Mouse (Mus musculus) embryonic facial prominence, embryonic 14.5 days (tissue): Measurements from ENCODE around the gene Ppp1r1c. TPM values are rescaled to one million over a fixed set of nuclear protein-coding genes. Genes with fewer than 3 reads are reported as not detected.
A peak's percentile ranks its signal among the peaks of the same experiment; 100 is the strongest.

Source experiments
- ATAC-seq: fragments of 200-750 bp; cut with Nextera tagmentation; 2 replicates; pipeline ENCODE4 v1.8.0; 2017; ENCODE audit warnings: low read depth, moderate number of reproducible peaks, moderate TSS enrichment
- DNase-seq: peaks from one replicate; pipeline ENCODE4 v3.0.0-alpha.2; 2015; ENCODE audit warnings: low spot score
- H3K27ac ChIP-seq: fragments of 300-500 bp; sonication (generic); replicated peaks from 2 replicates; pipeline ENCODE4 v1.5.1; 2014; ENCODE audit warnings: low read depth, mild to moderate bottlenecking, low read length, moderate library complexity
- H3K27me3 ChIP-seq: fragments of 300-500 bp; sonication (generic); replicated peaks from 2 replicates; pipeline ENCODE4 v1.6.1; 2014; ENCODE audit warnings: low read length; ENCODE audit not compliant: control insufficient read depth, insufficient read depth
- H3K36me3 ChIP-seq: fragments of 300-500 bp; sonication (generic); 2 replicates; pipeline ENCODE4 v1.6.1; 2014; ENCODE audit warnings: low read length, mixed read lengths; ENCODE audit not compliant: control insufficient read depth, insufficient read depth
- H3K4me1 ChIP-seq: fragments of 300-500 bp; sonication (generic); 2 replicates; pipeline ENCODE4 v1.6.1; 2014; ENCODE audit warnings: antibody characterized with exemption, low read length; ENCODE audit not compliant: control insufficient read depth, insufficient read depth
- H3K4me2 ChIP-seq: fragments of 300-500 bp; sonication (generic); 2 replicates; pipeline ENCODE4 v1.6.1; 2014; ENCODE audit warnings: low read depth, mild to moderate bottlenecking, low read length, moderate library complexity, mixed read lengths
- H3K4me3 ChIP-seq: fragments of 300-500 bp; sonication (generic); 2 replicates; pipeline ENCODE4 v1.5.1; 2014; ENCODE audit warnings: low read depth, mild to moderate bottlenecking, low read length
- H3K9ac ChIP-seq: fragments of 300-500 bp; sonication (generic); 2 replicates; pipeline ENCODE4 v1.6.1; 2014; ENCODE audit warnings: low read depth, mild to moderate bottlenecking, low read length, moderate library complexity, mixed read lengths
- H3K9me3 ChIP-seq: fragments of 300-500 bp; sonication (generic); 2 replicates; pipeline ENCODE4 v1.6.1; 2016; ENCODE audit warnings: low read length; ENCODE audit not compliant: control insufficient read depth
- WGBS: fragments of 180-500 bp; shearing (Covaris S2); extraction: QIAGEN DNeasy Blood & Tissue Kit; methylation state at CpG from one replicate; pipeline ENCODE4 v1.1.7; 2014; 5-methylcytosine and 5-hydroxymethylcytosine counted together
- polyA plus RNA-seq: library from polyadenylated mRNA; unstranded; fragments of >200 nt; fragmentation: Nextera tagmentation; extraction: Ambion mirVana; gene quantifications from 2 replicates; pipeline ENCODE4 v1.2.1, GENCODE M21; 2014

Gene Ppp1r1c
- polyA plus RNA-seq, 1 experiment from 2014 or later, result 11.5 TPM

DNA sequence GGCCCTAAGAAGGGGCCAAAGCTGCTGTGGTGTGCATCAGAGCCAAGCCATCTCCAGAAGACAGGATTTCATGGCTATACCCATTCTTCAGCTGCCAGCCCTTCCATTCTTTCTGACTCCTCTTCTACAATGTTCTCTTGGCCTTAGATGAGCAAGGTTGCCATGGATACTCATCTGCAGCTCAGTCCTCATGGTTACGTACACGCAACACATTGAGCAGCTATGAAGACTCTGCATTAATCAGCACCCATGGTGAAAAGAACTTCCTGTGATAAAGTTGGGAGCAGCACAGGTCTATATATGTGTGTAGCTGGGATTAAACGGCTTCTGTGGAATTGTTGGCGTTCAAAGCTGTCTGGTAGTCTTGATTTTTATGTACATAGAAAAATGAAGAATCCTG, 24.3 kb upstream of the Ppp1r1c start:
- Histone ChIP-seq H3K36me3 (no peaks in the 10 kb centered on the region), H3K9me3 (no peaks in the 10 kb centered on the region), H3K27ac (no peak overlapping the region), H3K4me1 (no peaks in the 10 kb centered on the region), H3K4me3 (no peak overlapping the region), H3K9ac (no peak overlapping the region), H3K4me2 (no peak overlapping the region), H3K27me3 (no peaks in the 10 kb centered on the region)
- ATAC-seq (no peak), DNase-seq (no peak)
- 92% methylated on average over 4 of the region's 4 CpGs for WGBS

DNA sequence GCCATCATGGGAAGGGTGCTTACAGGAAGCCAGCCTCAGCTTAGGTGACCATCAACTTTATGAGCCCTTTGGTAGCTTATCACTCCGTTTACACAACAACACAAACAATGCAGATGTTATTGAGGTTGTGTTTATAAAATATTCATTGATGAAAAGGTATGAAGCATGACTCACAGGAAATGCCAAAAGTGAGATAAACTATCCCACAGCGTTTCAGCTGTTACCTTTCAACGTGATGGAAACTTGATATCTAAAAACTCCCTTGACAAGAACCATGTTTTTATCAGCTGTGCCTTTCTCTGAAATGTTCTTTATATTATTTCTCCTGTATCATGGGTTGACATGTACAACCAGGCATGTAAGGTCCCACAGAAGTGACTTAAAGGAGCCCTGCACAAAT, 16.7 kb upstream of the Ppp1r1c start:
- no peaks in the 10 kb centered on the region for H3K27me3 ChIP-seq
- no peak overlapping the region for H3K4me2 ChIP-seq
- no peak overlapping the region for H3K9ac ChIP-seq
- no peak overlapping the region for H3K4me3 ChIP-seq
- H3K9me3 ChIP-seq, result no peaks in the 10 kb centered on the region
- 44% methylated on average over 3 of the region's 3 CpGs for WGBS
- ATAC-seq (no peak), DNase-seq (no peak)
- no peaks in the 10 kb centered on the region for H3K4me1 ChIP-seq
- H3K27ac ChIP-seq, result no peak overlapping the region
- H3K36me3 ChIP-seq, result no peaks in the 10 kb centered on the region

DNA sequence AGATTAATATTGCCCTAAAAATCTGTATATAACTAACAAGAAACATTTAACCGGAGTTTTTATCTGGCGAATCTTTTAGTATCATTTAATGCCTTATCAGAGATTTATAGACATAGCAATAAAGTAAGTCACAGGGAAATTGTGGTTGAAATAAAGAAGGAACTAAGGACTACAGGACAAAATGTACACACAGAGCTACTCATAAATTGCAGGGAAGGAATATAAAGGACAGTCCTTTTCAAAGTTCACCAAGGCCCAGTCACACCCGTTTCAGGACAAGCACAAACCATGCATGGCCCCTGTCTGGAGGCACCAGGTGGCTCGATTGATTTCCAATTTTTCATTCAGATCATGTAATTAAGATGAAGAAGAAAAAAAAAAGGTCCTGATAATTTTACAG, 12.4 kb upstream of the Ppp1r1c start:
- Histone ChIP-seq H3K27me3 (no peaks in the 10 kb centered on the region), H3K4me1 (no peaks in the 10 kb centered on the region), H3K27ac (no peak overlapping the region), H3K9me3 (no peaks in the 10 kb centered on the region), H3K4me3 (no peak overlapping the region), H3K36me3 (no peaks in the 10 kb centered on the region), H3K9ac (no peak overlapping the region), H3K4me2 (no peak overlapping the region)
- ATAC-seq, result no peak
- no peak for DNase-seq
- WGBS, result 90% methylated on average over 4 of the region's 4 CpGs

DNA sequence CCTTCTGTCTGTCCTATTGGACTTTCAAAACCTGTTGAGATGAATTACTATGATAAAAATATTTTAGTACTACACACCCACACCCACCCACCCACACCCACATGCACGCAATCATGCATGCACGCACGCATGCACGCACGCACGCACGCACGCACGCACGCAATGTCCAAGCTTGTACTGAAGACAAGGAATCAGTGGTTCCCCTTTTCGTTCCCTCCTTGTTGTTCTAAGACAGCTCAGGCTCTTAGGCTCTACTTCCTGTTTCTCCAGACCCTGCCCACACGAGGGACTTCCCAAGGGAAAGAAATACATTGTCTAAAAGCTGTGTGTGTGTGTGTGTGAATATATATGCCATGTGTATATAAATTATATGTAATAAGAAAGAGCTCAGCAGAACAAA, 11.6 kb upstream of the Ppp1r1c start:
- Histone ChIP-seq H3K9me3 (no peaks in the 10 kb centered on the region), H3K4me1 (no peaks in the 10 kb centered on the region), H3K27ac (no peak overlapping the region), H3K4me2 (no peak overlapping the region), H3K4me3 (no peak overlapping the region), H3K9ac (no peak overlapping the region), H3K36me3 (no peaks in the 10 kb centered on the region), H3K27me3 (no peaks in the 10 kb centered on the region)
- 86% methylated on average over 12 of the region's 12 CpGs for WGBS
- ATAC-seq, result no peak
- no peak for DNase-seq

DNA sequence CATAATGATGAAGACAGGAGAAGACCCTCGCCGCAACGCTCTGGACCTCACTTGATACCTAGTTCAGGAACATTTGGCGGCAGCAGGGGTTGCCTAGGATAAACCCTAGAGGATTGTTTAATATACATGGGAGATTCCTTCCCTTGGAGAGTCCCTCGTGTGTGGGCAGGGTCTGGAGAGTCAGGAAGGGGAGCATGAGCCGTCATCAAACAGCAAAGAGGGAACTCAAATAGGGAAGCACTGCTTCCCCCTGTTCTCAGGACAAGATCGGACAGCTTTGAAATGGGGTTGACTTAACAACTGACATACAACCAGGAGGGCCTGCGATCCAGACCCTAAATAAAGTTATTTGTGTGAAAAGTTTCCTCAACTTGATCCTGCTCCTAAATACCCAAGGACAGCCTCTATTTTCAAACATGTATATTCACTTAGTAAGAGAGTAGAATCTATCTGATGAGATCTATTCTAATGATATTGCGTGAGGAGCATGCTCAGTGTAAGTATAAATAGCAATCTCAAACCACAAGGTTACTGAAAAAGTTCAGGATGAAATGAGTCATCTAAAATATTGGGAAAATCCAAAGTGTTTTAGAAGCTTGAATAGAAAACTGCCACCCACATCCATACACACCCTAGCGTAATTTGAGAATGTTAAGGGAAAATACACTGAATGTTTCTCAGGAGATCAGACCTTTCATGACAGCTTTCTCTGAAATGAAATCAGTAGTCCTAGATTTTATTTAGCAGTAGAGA, 10.9 kb upstream of the Ppp1r1c start:
- no peak for DNase-seq
- no peaks in the 10 kb centered on the region for H3K4me1 ChIP-seq
- 85% methylated on average over 10 of the region's 10 CpGs for WGBS
- H3K27me3 ChIP-seq, result no peaks in the 10 kb centered on the region
- H3K9me3 ChIP-seq, result no peaks in the 10 kb centered on the region
- no peak for ATAC-seq
- H3K36me3 ChIP-seq, result no peaks in the 10 kb centered on the region
- H3K4me3 ChIP-seq, result no peak overlapping the region
- H3K27ac ChIP-seq, result no peak overlapping the region
- no peak overlapping the region for H3K9ac ChIP-seq
- no peak overlapping the region for H3K4me2 ChIP-seq

DNA sequence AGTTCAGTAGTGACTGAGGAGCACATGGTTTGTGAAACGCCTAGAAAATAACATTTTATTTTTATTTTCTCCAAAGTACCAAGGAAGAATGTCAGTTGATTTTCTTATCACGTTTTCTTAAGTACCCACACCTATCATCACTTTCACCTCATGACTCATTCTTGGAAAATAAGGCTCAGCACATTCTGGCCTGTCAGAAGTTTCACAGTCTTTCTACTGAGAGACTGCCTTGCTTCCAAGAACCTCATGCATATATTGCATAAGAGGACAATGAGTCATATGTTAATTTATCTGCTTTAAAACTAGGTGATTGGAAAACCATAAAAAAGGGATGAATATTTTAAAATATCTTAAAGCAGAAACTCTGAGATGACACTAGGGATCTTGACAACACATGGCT, 9.4 kb upstream of the Ppp1r1c start:
- H3K27me3 ChIP-seq, result no peaks in the 10 kb centered on the region
- peak; percentile 23 for DNase-seq
- no peaks in the 10 kb centered on the region for H3K4me1 ChIP-seq
- no peak overlapping the region for H3K9ac ChIP-seq
- no peak overlapping the region for H3K4me3 ChIP-seq
- no peak for ATAC-seq
- no peaks in the 10 kb centered on the region for H3K9me3 ChIP-seq
- no peak overlapping the region for H3K4me2 ChIP-seq
- 55% methylated on average over 2 of the region's 2 CpGs for WGBS
- no peaks in the 10 kb centered on the region for H3K36me3 ChIP-seq
- no peak overlapping the region for H3K27ac ChIP-seq

DNA sequence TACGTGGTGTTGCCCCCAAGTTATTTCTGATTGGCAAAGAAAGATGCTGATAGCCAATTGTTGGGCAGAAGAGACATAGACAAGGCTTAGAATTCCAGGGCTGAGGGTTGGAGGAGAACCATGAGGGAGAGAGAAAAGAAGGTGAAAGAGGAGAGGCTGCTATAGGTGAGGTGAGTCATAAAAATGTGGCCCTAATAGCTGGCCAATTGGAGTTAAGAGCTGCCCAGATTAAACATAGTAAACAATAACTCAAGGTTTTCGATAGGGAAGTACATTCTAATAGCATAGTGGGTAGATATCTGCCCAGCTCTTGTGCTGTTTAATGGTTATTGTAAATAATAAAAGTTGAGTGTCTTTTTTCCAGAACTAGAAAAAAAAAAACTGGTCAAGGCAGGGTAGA, 2.8 kb upstream of the Ppp1r1c start:
- Histone ChIP-seq H3K27ac (no peak overlapping the region), H3K9me3 (no peaks in the 10 kb centered on the region), H3K36me3 (no peaks in the 10 kb centered on the region), H3K4me1 (no peaks in the 10 kb centered on the region), H3K4me3 (no peak overlapping the region), H3K4me2 (no peak overlapping the region), H3K9ac (no peak overlapping the region), H3K27me3 (no peaks in the 10 kb centered on the region; the same call in 1 of the 2 replicates)
- 83% methylated on average over 2 of the region's 2 CpGs for WGBS
- DNase-seq, result no peak
- no peak for ATAC-seq

DNA sequence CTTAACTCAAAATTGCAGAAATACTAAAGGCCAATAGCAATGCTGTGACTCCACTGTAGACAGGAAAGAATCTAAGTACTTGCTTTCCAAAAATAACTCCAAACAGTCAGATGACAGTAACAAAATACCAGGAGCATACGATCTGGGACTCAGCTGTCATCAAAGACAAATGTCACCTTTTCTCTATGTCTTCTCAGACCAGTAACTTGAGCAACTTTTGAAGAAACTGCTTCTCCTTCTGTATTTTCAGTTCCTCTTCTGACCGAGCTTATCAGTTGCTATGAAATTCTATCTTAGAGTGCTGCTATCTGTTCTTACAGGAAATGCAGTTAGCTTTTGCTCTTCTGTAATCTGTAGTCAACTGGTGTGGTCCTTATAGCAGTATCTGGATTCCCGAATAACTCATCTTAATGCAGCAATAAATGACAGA, 6.1 kb downstream of the Ppp1r1c start:
- H3K9me3 ChIP-seq, result no peaks in the 10 kb centered on the region
- no peak for ATAC-seq
- 0 out of 2 replicates have a peak overlapping the region, but pooled peaks have one; percentile 15 for H3K27ac ChIP-seq
- no peaks in the 10 kb centered on the region for H3K27me3 ChIP-seq
- no peak overlapping the region for H3K9ac ChIP-seq
- H3K36me3 ChIP-seq, result no peaks in the 10 kb centered on the region
- H3K4me3 ChIP-seq, result no peak overlapping the region
- no peak for DNase-seq
- 58% methylated on average over 3 of the region's 3 CpGs for WGBS
- H3K4me1 ChIP-seq, result peaks cover 13% of the 10 kb centered on the region; the same call in 1 of the 2 replicates
- H3K4me2 ChIP-seq, result no peak overlapping the region

DNA sequence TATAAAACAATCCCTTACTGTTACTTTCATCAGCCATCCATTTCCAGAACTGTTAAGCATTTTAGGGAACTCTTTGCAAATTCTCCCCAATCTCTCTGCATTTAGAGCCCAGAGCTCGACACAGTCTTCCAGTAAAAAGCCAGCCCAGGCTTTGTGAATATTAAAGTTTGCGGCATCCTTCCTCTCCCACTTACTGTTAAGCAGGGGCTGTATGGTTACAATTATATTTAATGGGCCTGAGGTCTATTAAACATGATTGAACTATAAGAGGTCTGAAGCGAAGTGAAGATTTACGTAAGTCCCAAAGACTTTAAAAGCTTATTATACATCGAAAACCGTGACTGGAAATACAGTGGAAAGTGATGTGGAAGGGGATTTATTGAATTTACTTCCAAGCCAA, 7.2 kb downstream of the Ppp1r1c start:
- no peak overlapping the region for H3K4me3 ChIP-seq
- 48% methylated on average over 6 of the region's 6 CpGs for WGBS
- H3K4me1 ChIP-seq, result peaks cover 13% of the 10 kb centered on the region; the same call in 1 of the 2 replicates
- H3K9me3 ChIP-seq, result no peaks in the 10 kb centered on the region
- H3K27ac ChIP-seq, result no peak overlapping the region
- H3K9ac ChIP-seq, result no peak overlapping the region
- no peaks in the 10 kb centered on the region for H3K27me3 ChIP-seq
- DNase-seq (peak; percentile 42), ATAC-seq (no peak)
- H3K36me3 ChIP-seq, result no peaks in the 10 kb centered on the region
- no peak overlapping the region for H3K4me2 ChIP-seq
